Mouse (Mus musculus) forebrain, embryonic 16.5 days (tissue): ENCODE data around the gene Rif1. TPM values are rescaled to one million over a fixed set of nuclear protein-coding genes. Genes with fewer than 3 reads are reported as not detected.

Experiments
- ATAC-seq: fragments of 200-750 bp; cut with Nextera tagmentation; 2 replicates; pipeline ENCODE4 v1.8.0; 2017; ENCODE audit warnings: mild to moderate bottlenecking, moderate library complexity
- H3K27ac ChIP-seq: fragments of 300-500 bp; sonication (generic); 2 replicates; pipeline ENCODE4 v1.5.1; 2014; ENCODE audit warnings: low read length, control low read depth
- H3K27me3 ChIP-seq: fragments of 300-500 bp; sonication (generic); replicated peaks from 2 replicates; pipeline ENCODE4 v1.6.1; 2014; ENCODE audit warnings: low read length; ENCODE audit not compliant: control insufficient read depth, insufficient read depth
- H3K36me3 ChIP-seq: fragments of 300-500 bp; sonication (generic); 2 replicates; pipeline ENCODE4 v1.6.1; 2014; ENCODE audit not compliant: control insufficient read depth, insufficient read depth
- H3K4me1 ChIP-seq: fragments of 300-500 bp; sonication (generic); replicated peaks from 2 replicates; pipeline ENCODE4 v1.6.1; 2014; ENCODE audit warnings: low read length; ENCODE audit not compliant: control insufficient read depth, insufficient read depth
- H3K4me2 ChIP-seq: fragments of 300-500 bp; sonication (generic); 2 replicates; pipeline ENCODE4 v1.6.1; 2014; ENCODE audit warnings: mild to moderate bottlenecking, low read length, control low read depth
- H3K4me3 ChIP-seq: fragments of 300-500 bp; sonication (generic); replicated peaks from 2 replicates; pipeline ENCODE4 v1.5.1; 2014; ENCODE audit warnings: mild to moderate bottlenecking, low read length, control low read depth
- H3K9ac ChIP-seq: fragments of 300-500 bp; sonication (generic); replicated peaks from 2 replicates; pipeline ENCODE4 v1.6.1; 2014; ENCODE audit warnings: low read depth, low read length, control low read depth
- H3K9me3 ChIP-seq: fragments of 300-500 bp; sonication (generic); 2 replicates; pipeline ENCODE4 v1.6.1; 2016; ENCODE audit warnings: low read length; ENCODE audit not compliant: control insufficient read depth
- WGBS: fragments of 180-500 bp; shearing (Covaris S2); extraction: QIAGEN DNeasy Blood & Tissue Kit; methylation state at CpG from one replicate; pipeline ENCODE4 v1.1.7; 2014; 5-methylcytosine and 5-hydroxymethylcytosine counted together
- polyA plus RNA-seq: library from polyadenylated mRNA; unstranded; fragments of >200 nt; fragmentation: Nextera tagmentation; extraction: Ambion mirVana; gene quantifications from 2 replicates; pipeline ENCODE4 v1.2.1, GENCODE M21; 2015

Gene Rif1
- polyA plus RNA-seq, 1 experiment from 2014 or later: 23.9 TPM

DNA sequence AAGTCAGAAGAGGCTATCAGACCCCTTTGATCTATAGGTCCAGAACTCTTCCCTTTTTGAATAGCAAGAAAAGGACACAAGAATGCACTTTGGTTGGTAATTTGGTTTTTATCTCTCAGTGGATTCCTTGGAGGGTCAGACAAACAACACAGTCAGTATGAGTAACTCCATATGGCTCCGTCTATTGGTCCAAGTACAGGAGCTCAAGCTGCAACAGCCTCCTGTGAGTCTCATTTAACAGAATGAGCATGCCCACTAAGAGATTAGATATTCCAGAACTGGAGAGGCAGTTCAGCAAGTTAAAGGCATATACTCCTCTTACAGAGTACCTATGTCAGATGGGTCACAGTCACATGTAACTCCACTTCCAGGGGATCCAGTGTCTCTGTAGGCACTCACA, 15.5 kb upstream of the Rif1 start:
- Histone ChIP-seq H3K9ac (no peak overlapping the region), H3K27me3 (no peaks in the 10 kb centered on the region), H3K4me2 (no peak overlapping the region), H3K27ac (no peak overlapping the region), H3K9me3 (no peaks in the 10 kb centered on the region), H3K4me3 (no peak overlapping the region), H3K36me3 (no peaks in the 10 kb centered on the region), H3K4me1 (no peaks in the 10 kb centered on the region)
- ATAC-seq: no peak
- WGBS: 67% methylated on average over 1 of the region's 1 CpGs

DNA sequence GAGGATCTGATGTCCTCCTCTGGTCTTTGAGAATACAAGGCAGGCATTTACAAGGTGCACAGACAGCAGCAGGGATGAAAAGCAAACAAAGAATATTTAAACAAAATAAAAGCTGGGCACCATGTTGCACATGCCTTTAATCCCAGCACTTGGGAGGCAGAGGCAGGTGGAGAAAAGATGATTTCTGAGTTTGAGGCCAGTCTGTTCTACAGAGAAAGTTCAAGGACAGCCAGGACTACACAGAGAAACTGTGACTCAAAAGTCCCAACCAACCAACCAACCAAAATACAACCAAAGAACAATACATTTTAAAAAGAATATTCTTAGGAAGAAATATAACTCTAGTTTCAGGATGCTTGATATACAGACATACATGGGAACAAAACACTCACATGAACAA, 15.0 kb upstream of the Rif1 start:
- no peak overlapping the region for H3K27ac ChIP-seq
- ATAC-seq: no peak
- no peaks in the 10 kb centered on the region for H3K4me1 ChIP-seq
- H3K4me2 ChIP-seq: no peak overlapping the region
- H3K27me3 ChIP-seq: no peaks in the 10 kb centered on the region
- H3K9me3 ChIP-seq: no peaks in the 10 kb centered on the region
- no peaks in the 10 kb centered on the region for H3K36me3 ChIP-seq
- H3K9ac ChIP-seq: no peak overlapping the region
- H3K4me3 ChIP-seq: no peak overlapping the region

DNA sequence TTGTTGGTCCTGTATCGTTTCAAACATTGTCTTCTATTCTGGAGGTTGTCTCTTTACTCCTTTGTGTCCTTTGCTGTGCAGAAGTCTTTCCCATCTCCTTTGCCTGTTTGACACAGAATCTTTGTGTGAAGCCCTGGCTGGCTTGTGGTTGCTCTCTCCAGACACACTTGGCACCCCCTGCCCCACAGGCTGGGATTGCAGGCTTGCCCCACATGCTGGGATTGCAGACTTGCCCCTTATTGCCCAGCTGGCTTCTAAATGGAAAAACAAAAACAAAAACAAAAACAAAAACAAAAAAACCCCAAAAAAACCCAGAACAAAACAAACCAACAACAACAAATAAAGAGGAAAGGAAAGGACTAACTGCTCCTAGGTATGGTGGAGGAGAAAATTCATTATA, 4.0 kb upstream of the Rif1 start:
- H3K4me3 ChIP-seq: no peak overlapping the region
- no peak for ATAC-seq
- no peak overlapping the region for H3K27ac ChIP-seq
- no peak overlapping the region for H3K9ac ChIP-seq
- H3K9me3 ChIP-seq: no peaks in the 10 kb centered on the region
- 63% methylated on average over 1 of the region's 1 CpGs for WGBS
- peaks cover 10% of the 10 kb centered on the region for H3K4me1 ChIP-seq
- H3K4me2 ChIP-seq: no peak overlapping the region
- H3K27me3 ChIP-seq: no peaks in the 10 kb centered on the region
- no peaks in the 10 kb centered on the region for H3K36me3 ChIP-seq

DNA sequence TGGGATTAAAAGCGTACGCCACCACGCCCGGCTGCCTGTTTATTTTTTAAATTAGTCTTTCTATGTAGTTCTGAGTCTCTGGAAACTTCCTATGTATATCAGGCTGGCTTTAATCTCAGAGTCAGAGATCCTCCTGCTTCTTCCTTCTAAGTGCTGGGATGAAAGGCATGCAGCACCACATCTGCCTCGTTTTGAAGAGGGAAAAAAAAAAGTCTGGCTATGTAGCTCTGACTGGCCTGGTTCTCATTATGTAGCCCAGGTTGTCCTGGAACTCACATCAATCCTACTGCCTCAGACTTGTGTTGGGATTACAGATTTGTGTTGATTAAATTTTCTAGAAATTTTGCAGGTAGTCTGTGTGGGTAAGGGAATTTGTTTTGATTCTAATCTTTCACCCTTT, 1.8 kb upstream of the Rif1 start:
- Histone ChIP-seq H3K27me3 (no peaks in the 10 kb centered on the region), H3K4me2 (no peak overlapping the region), H3K9me3 (no peaks in the 10 kb centered on the region), H3K9ac (no peak overlapping the region), H3K36me3 (no peaks in the 10 kb centered on the region), H3K27ac (no peak overlapping the region), H3K4me1 (peaks cover 14% of the 10 kb centered on the region), H3K4me3 (no peak overlapping the region)
- ATAC-seq: no peak
- 94% methylated on average over 5 of the region's 5 CpGs for WGBS

DNA sequence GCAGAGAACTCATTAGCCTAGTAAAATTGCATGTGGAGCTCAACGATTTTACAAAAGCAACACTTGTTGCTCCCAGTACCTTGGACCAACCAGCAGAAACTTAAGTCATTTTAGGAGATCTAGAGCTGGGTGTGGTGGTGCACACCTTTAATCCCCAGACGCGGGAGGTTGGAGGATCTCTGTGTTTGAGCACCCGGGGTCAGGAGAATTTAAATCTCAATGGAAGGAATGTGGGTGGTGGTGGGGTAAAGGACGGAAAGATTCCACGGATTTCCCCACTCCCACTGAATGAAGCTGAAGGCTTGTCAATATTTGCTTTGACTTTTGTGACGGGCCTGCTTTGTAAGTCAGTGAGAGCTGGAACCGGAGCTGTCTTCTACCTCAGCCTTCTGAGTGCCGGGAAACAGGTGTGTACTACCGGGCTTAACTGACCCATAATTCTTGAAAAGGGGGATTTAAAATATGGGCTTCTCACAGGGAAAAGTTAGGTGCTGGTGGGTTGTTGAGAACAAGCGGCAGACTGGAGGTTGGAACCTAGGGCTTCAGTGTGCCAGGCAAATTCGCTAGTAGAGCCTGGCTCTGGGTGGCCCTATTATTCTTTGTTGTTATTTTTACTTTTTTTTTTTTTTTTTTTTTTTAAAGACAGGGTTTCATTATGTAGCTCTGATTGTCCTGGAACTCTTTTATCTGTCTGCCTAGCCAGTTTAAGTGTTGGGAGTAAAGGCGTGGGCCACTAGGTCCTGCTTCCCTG, 1.2 kb upstream of the Rif1 start:
- no peak for ATAC-seq
- Histone ChIP-seq H3K27me3 (no peaks in the 10 kb centered on the region), H3K4me2 (peak overlapping the region; percentile 57), H3K9me3 (no peaks in the 10 kb centered on the region), H3K4me3 (no peak overlapping the region), H3K27ac (no peak overlapping the region), H3K4me1 (peaks cover 14% of the 10 kb centered on the region), H3K9ac (no peak overlapping the region), H3K36me3 (peaks cover 2% of the 10 kb centered on the region; the same call in 1 of the 2 replicates)
- WGBS: 25% methylated on average over 13 of the region's 13 CpGs

DNA sequence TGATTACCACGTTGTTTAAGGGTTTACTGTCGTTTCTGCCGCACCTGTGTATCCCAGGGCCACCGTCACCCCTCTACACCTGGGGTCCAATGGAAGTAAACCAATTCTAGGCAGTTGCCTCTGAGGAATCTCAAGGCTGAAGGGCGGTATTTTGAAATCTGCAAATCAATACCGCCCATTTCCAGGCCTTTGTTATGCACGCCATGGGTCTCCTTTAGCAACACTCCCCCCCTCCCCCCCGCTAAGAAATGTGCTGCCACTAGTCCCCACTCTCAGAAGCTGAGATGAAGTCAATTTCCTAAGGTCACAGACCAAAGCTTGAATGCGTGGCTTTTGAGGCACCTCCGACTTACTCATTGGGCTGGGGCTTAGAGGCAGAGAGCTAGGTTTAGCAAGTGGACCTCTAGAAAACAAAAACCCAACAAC, 554 bp upstream of the Rif1 start:
- Histone ChIP-seq H3K4me2 (peak overlapping the region; percentile 57), H3K27ac (peak overlapping the region; percentile 58; the same call in 1 of the 2 replicates), H3K4me1 (peaks cover 14% of the 10 kb centered on the region), H3K36me3 (peaks cover 5% of the 10 kb centered on the region; the same call in 1 of the 2 replicates), H3K4me3 (peak overlapping the region; percentile 99), H3K9ac (peak overlapping the region; percentile 93), H3K9me3 (no peaks in the 10 kb centered on the region), H3K27me3 (no peaks in the 10 kb centered on the region)
- WGBS: under 1% methylated on average over 10 of the region's 10 CpGs
- ATAC-seq: peak; percentile 29

DNA sequence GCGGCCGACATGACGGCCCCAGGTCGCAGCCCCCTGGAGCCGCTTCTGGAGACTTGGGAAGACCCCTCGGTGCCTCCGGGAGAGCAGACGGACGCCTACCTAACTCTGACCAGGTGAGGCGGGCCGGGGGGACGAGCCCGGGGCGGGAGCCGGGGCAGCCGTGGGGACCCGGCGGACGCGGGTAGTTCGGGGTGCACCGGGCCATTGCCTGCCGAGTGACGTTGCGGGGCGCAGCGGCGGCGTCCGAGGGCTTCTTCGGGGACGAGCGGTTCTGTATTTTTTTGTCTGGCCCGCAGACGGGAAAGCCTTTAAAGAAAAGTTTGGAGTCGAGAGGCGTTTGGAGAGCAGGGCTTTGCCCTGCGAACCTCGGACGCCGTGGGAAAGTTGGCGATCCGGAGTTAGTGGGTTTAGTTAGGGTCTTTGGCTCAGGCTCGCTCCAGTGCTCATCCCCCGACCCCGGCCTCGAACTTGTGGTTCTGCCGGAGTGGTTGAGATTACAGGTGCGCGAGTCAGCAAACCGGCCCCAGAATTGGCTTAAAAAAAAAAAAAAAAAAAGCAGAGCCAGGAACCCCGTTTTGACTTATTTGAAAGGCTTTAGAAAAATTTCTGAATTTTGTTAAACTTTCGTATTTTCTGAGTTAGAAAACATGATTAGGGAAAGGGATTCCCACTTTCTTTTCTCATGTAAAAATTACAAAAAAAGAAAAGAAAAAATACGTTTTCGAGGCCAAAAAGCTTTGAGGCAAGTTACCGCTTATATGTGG, 691 bp downstream of the Rif1 start:
- Histone ChIP-seq H3K27me3 (no peaks in the 10 kb centered on the region), H3K9ac (peak overlapping the region; percentile 93), H3K27ac (peak overlapping the region; percentile 66), H3K4me3 (peak overlapping the region; percentile 99), H3K4me1 (peaks cover 14% of the 10 kb centered on the region), H3K36me3 (peaks cover 8% of the 10 kb centered on the region; the same call in 1 of the 2 replicates), H3K4me2 (peak overlapping the region; percentile 78), H3K9me3 (no peaks in the 10 kb centered on the region)
- WGBS: under 1% methylated on average over 53 of the region's 56 CpGs
- peak; percentile 31 for ATAC-seq

DNA sequence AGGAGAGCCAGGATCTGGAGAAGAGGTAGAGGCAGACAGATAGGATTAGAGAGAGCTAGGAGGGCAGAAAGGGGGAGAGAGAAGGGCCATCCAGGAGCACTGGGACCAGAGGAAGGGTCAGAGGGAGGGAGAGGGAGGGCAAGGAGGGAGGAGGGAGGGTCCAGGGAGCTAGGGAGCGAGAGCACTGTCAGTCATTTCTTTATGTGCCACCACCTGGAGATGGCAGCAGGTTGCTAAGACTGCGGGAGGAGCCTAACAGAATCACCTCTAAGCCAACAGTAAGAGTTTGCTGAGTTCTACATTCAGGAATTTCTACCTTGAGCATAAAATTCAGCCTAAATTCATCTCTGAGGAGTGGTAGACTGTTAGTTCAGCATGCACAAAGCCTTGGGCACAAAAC, 6.0 kb downstream of the Rif1 start:
- no peak overlapping the region for H3K4me3 ChIP-seq

DNA sequence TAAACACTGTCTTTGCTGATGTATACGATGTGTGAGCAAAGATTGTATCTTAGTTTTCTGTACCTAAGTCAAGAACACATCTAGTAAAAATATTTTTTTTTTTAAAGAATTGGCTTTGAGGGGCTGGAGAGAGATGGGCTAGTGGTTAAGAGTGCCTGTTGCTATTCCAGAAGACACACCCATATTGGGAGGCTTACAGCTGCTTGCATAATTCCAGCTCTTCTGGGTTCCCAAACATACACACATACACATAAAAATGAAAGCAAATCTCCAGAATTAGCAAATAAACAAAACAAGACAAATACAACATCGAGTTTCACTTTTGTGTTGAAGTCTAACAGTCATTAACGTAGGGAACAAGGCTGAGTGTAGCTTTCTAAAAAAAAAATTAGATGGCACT, 11.4 kb downstream of the Rif1 start:
- no peak overlapping the region for H3K27ac ChIP-seq
- H3K4me1 ChIP-seq: no peaks in the 10 kb centered on the region
- WGBS: 93% methylated on average over 3 of the region's 3 CpGs
- no peak for ATAC-seq
- H3K4me3 ChIP-seq: no peak overlapping the region
- H3K9ac ChIP-seq: no peak overlapping the region
- no peaks in the 10 kb centered on the region for H3K9me3 ChIP-seq
- peaks cover 18% of the 10 kb centered on the region for H3K36me3 ChIP-seq
- H3K27me3 ChIP-seq: no peaks in the 10 kb centered on the region
- no peak overlapping the region for H3K4me2 ChIP-seq

More for the DNA sequence above, 6.0 kb downstream of the Rif1 start:
- no peak overlapping the region for H3K9ac ChIP-seq
- no peak for ATAC-seq
- H3K4me2 ChIP-seq: no peak overlapping the region
- no peaks in the 10 kb centered on the region for H3K9me3 ChIP-seq
- no peaks in the 10 kb centered on the region for H3K27me3 ChIP-seq
- no peak overlapping the region for H3K27ac ChIP-seq
- WGBS: 88% methylated on average over 2 of the region's 2 CpGs
- peaks cover 4% of the 10 kb centered on the region for H3K4me1 ChIP-seq
- peaks cover 18% of the 10 kb centered on the region for H3K36me3 ChIP-seq
